Mouse (Mus musculus): ENCODE results near the gene Ndufaf2. TPM values are rescaled to one million over a fixed set of nuclear protein-coding genes. Genes with fewer than 3 reads are reported as not detected.

The Ndufaf2 gene
- total RNA-seq, 4 experiments from 2014 or later, result 16.1 to 21.8 (median 19.8) TPM

- DNase-seq (ENCODE audit: low spot score in 2 of 2), result no peak
These were observed 14.3 kb downstream of the Ndufaf2 start for GRCm38 (mm10) chr13:108144086-108144485.

- DNase-seq (ENCODE audit: low spot score in 2 of 2), result no peak
These were observed 19.9 kb downstream of the Ndufaf2 start for GRCm38 (mm10) chr13:108138403-108138977.

GRCm38 (mm10) chr13:108135617-108136016 lies 22.8 kb downstream of the Ndufaf2 start:
- DNase-seq (ENCODE audit: low spot score in 2 of 2), result no peak

DNA sequence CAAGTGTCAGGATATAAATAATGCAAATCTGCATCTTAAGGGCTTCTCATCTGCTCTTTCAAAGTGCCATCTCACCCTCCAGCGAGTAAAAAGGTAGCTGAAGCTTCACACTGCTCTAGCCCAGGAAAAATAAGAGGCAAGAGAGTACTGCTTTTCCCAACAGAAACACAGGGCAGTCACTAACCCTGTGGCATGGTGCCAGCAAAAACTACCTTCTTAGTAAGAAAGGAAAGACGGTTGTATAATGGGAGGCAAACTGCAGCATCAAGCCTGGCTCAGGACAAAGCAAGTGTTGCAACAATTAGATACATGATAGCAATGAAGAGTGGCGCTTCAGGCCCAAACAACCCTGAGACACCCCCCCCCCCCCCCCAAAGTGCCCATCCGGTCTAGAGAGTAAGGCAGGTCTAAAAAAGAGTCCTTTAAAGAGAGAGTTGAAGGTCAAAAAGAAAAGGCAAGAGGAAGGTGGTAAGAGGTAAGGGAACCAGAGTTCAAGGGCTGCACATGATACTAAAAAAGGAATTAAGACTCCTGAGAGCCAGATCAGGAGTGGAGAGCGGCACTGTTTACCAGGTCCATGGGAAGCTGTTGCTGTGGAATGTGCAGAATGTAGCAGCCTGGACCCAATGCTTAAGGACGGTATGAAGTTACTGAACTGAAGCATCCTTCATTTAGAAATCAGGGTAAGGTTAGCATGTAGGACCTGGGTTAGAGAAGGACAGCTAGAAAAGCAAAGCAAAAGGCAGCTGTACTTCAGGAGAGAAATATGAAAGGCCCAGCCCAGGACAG lies 26.2 kb downstream of the Ndufaf2 start:
- DNase-seq (ENCODE audit: low spot score in 2 of 2), result no peak

GRCm38 (mm10) chr13:108130737-108131136 lies 27.7 kb downstream of the Ndufaf2 start:
- DNase-seq (ENCODE audit: low spot score in 2 of 2), result no peak

DNA sequence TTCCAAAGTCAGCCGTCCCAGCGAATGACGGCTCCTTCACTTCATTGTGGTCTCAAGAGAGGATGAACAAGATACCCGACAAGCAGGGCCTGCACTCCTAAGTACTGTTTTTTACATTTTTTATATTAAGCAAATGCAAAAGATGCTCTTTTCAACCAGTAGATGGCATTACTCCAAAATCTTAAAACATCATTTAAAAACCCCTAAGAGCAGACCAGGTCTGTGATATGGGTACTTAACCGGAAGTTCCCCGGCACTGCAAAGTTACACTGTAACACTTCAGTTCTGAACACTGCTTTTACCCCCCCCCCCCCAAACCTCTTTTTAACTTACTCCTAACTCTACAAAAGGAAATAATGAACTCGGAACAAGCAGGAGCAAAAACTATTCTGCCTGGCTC lies 29.4 kb downstream of the Ndufaf2 start:
- DNase-seq (ENCODE audit: low spot score in 2 of 2), result no peak

DNA sequence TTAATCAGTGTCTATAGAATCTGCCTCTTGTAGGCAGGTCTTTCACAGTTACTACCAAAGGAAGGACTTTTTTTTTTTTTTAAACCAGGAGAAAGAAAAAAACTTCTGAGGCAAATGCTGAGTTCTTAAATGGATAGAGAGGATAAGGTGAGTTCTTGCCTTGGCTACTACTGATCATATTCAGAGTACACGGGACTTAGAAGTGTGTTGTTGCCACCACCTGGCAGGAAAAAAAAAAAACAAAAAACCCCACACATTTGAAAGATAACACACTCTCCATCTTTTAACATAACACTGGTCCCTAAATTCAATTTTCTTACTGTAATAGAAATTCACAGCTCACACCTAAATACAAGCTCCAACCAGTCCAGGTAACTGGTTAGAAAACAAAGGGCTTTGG lies 30.5 kb downstream of the Ndufaf2 start:
- no peak for DNase-seq (ENCODE audit: low spot score in 2 of 2)

GRCm38 (mm10) chr13:108127130-108127529 lies 31.3 kb downstream of the Ndufaf2 start:
- DNase-seq (ENCODE audit: low spot score in 2 of 2), result no peak

- DNase-seq (ENCODE audit: low spot score in 2 of 2), result no peak
These were observed 32.2 kb downstream of the Ndufaf2 start for GRCm38 (mm10) chr13:108126246-108126645.

DNA sequence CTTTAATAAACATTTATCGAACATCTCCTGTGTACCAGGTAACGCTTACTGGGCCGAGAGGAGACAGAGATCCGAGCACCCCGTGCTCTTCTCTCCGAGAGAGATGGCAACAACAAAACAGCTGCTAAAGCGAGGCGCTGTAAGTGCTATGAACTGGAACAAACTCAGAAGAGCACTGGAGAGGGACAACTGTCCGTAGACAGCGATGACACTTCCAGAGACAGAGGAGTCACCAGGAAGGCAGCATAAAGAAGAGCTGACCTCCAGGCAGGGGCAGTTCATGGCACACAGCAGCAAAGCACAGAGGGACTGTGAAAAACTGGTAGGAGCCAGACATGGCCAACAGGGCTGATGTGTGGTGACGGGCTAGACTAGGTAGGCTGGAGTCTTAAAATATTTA lies 34.3 kb downstream of the Ndufaf2 start:
- no peak for DNase-seq (ENCODE audit: low spot score in 2 of 2)

GRCm38 (mm10) chr13:108123109-108123723 lies 35.2 kb downstream of the Ndufaf2 start:
- DNase-seq (ENCODE audit: low spot score in 2 of 2), result no peak

- DNase-seq (ENCODE audit: low spot score in 2 of 2), result no peak
These were observed 38.8 kb downstream of the Ndufaf2 start for GRCm38 (mm10) chr13:108119411-108120310.

- DNase-seq (ENCODE audit: low spot score in 2 of 2), result no peak
These were observed 40.2 kb downstream of the Ndufaf2 start for GRCm38 (mm10) chr13:108118188-108118587.

- no peak for DNase-seq (ENCODE audit: low spot score in 2 of 2)
These were observed 40.8 kb downstream of the Ndufaf2 start for GRCm38 (mm10) chr13:108117654-108118053.

GRCm38 (mm10) chr13:108114257-108114656 lies 44.2 kb downstream of the Ndufaf2 start:
- no peak for DNase-seq (ENCODE audit: low spot score in 2 of 2)

GRCm38 (mm10) chr13:108113536-108113935 lies 44.9 kb downstream of the Ndufaf2 start:
- DNase-seq (ENCODE audit: low spot score in 2 of 2), result no peak

DNA sequence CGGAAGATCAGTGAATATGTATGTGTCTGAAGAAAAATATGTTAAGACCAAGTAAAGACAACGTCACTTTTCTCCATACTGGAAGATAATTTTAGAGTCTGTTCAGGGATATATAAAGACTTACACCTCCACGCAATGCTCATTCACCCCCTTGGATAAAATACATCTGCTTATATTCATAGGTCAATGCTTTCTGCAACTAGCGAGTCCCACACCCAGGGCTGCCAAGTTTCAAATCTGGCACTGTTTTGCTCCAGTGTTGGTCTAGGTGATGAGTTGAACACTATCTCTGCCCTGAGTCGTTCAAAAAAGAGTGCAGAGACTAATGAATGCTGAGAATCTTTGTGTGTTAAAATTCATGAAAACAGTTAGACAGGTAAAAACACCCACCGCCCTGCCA lies 47.5 kb downstream of the Ndufaf2 start:
- no peak for DNase-seq (ENCODE audit: low spot score in 2 of 2)

GRCm38 (mm10) chr13:108100700-108101099 lies 57.7 kb downstream of the Ndufaf2 start:
- no peak for DNase-seq (ENCODE audit: low spot score in 2 of 2)

DNA sequence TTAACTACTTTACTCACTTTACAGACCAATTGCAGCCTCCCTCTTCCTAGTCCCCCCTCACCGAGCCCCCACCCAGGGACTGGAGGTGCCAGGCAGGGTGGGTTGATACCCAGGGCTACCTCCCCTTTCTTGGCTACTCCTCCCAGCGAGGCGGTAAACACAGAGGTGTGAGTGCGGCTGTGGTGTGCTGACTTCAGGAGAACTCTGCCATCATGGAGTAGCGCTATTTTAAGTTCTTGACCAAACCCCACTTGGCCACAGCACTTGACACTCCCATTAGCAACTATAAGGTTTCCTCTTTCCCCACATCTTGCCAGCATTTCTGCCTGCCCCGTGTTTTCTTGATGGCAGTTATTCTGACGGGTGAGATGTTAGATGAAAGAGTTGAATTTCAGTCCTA lies 62.0 kb downstream of the Ndufaf2 start:
- DNase-seq (ENCODE audit: low spot score in 2 of 2), result no peak

- peak; percentile 52 to 58 for DNase-seq (ENCODE audit: low spot score in 2 of 2)
These were observed 62.8 kb downstream of the Ndufaf2 start for GRCm38 (mm10) chr13:108095617-108096016.

GRCm38 (mm10) chr13:108094681-108095080 lies 63.7 kb downstream of the Ndufaf2 start:
- no peak for DNase-seq (ENCODE audit: low spot score in 2 of 2)

GRCm38 (mm10) chr13:108092290-108092689 lies 66.1 kb downstream of the Ndufaf2 start:
- DNase-seq (ENCODE audit: low spot score in 2 of 2), result no peak
